Mouse (Mus musculus) cerebellum, adult 9-11 months (tissue): ENCODE measurements around the gene Jarid2.
"Not testable (repeated sequence)": the region's sequence is repeated elsewhere in the genome, so short reads cannot be mapped to it uniquely, and the experiment has no call there.

Experiments used
- DNase-seq: peaks from one replicate; pipeline ENCODE4 v3.0.0; 2022

The Jarid2 gene

GRCm38 (mm10) chr13:44729424-44729971 is at the start of gene Jarid2:
Gene Jarid2 (plus strand): TSS chr13:44729474.
- peak; percentile 68 for DNase-seq

- no peak for DNase-seq
Measured at GRCm38 (mm10) chr13:44681051-44681450, 48.2 kb upstream of the Jarid2 start.

- DNase-seq = no peak
Measured at GRCm38 (mm10) chr13:44688140-44688539, 41.1 kb upstream of the Jarid2 start.

GRCm38 (mm10) chr13:44697628-44698027 is 31.6 kb upstream of the Jarid2 start:
- no peak for DNase-seq

GRCm38 (mm10) chr13:44704036-44704801 is 25.1 kb upstream of the Jarid2 start:
- DNase-seq = no peak

- DNase-seq = no peak
Measured at GRCm38 (mm10) chr13:44705031-44705742, 24.1 kb upstream of the Jarid2 start.

GRCm38 (mm10) chr13:44705743-44706044 is 23.6 kb upstream of the Jarid2 start:
- no peak for DNase-seq

GRCm38 (mm10) chr13:44706206-44706915 is 22.9 kb upstream of the Jarid2 start:
- no peak for DNase-seq

- DNase-seq = no peak
Measured at GRCm38 (mm10) chr13:44707176-44707575, 22.1 kb upstream of the Jarid2 start.

GRCm38 (mm10) chr13:44708336-44709017 is 20.8 kb upstream of the Jarid2 start:
- no peak for DNase-seq

GRCm38 (mm10) chr13:44709747-44710480 is 19.4 kb upstream of the Jarid2 start:
- no peak for DNase-seq

GRCm38 (mm10) chr13:44711062-44711461 is 18.2 kb upstream of the Jarid2 start:
- no peak for DNase-seq

- no peak for DNase-seq
Measured at GRCm38 (mm10) chr13:44711882-44712281, 17.4 kb upstream of the Jarid2 start.

GRCm38 (mm10) chr13:44715187-44715885 is 13.9 kb upstream of the Jarid2 start:
- no peak for DNase-seq

GRCm38 (mm10) chr13:44717838-44718237 is 11.4 kb upstream of the Jarid2 start:
- no peak for DNase-seq

- not testable (repeated sequence) for DNase-seq
Measured at GRCm38 (mm10) chr13:44718465-44718864, 10.8 kb upstream of the Jarid2 start.

- DNase-seq = no peak
Measured at GRCm38 (mm10) chr13:44720094-44720493, 9.2 kb upstream of the Jarid2 start.

GRCm38 (mm10) chr13:44721891-44722547 is 7.3 kb upstream of the Jarid2 start:
- DNase-seq = no peak

GRCm38 (mm10) chr13:44723522-44723921 is 5.8 kb upstream of the Jarid2 start:
- DNase-seq = not testable (repeated sequence)

- no peak for DNase-seq
Measured at GRCm38 (mm10) chr13:44728145-44728880, 961 bp upstream of the Jarid2 start.
